Mouse (Mus musculus): ENCODE measurements around the gene Cdc42ep4.

Gene Cdc42ep4

DNA sequence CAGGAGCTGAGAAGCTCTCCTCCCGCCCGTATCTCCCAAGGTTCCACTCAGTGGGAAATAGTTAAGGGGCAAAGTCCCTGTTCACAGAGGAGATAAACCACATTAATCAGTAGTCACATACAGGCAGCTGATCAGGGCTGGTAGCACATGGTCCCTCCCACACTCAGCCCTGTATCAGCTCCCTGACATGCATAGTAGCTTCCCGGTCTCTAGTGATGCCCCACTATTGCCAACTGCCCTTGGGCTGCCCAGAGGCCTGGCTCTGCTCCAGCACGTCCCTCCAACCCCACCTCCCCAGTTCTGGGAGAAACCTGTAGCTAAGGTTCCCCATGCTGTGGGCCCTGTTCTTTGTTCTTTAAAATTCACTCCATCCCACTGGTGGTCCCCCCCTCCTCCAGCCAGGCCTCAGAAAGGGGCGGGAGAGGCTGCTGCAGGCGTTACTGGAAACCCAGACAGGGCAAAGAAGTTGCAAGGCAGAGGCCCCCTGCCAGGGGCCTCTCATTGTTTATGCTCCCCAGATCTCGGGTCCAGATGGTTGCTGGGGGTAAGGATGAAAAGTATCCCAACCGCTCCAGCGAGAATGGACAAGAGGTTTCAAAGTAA is 1.8 kb downstream of the Cdc42ep4 start:
- no peak for DNase-seq (ENCODE audit: low spot score in 2 of 2)

DNA sequence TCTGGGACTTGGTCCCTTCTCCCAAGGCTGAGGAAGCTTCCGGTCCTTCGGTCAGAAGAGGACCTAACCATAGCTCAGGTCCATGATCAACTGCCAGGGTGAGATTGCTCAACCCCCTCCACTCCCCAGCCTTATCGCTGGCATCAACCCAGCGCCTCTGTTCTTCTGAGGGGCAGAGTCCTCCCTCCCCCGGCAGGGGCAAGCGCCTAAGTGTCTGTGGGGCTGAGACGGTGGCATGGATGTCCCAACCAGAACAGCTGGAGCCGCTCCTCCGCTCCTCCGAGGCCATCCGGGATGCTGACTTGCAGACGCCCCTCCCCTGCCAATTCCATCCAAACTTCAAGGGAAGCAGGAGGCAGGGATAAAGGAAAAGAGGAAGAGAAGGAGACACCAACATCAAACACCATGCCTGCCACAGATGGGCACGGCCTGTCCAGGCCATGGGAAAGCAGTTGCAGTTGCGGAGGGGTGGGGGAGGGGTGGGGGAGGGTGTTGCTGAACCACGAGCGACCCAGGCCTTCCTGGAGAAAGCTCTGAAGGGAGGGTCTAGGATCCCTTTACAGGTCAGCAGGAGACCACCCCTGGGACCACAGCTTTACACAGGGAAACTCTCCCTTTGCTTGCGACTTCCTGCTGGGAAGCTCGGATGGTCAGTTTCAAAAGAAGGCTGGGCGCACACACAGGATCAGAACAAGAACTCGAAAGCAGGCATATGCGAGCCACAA is 2.7 kb downstream of the Cdc42ep4 start:
- DNase-seq (ENCODE audit: low spot score in 2 of 2): no peak

DNA sequence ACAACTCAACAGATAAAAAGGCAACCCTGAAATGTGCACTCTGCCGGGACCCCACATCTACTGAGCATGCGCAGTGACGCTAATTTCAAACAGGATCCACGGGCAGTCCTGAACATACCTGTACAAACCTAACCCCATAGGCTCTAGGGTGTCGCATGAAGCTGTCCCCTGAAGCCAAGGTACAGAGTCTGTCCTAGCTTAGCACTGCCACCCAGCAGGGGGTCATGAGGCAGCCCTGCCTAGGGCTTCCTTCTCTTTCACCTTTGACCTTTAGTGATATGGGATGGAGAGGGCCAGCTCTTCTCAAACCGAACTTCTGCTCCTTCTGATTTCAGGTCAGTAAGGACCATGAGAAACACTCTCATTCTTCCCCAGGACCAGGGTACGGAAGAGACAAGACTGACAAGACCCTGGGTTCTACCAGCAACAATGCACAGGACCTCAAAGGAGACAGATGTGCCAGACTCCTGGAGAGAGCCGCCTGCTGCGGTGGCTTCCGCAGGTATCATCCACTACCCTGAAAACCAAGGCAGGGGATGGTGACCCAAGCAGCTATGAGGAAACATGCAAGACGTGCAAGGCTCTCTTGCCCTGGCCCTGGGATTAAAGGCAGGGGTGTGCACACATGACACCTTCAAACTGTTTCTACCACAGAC is 3.8 kb downstream of the Cdc42ep4 start:
- DNase-seq (ENCODE audit: low spot score in 2 of 2): no peak

DNA sequence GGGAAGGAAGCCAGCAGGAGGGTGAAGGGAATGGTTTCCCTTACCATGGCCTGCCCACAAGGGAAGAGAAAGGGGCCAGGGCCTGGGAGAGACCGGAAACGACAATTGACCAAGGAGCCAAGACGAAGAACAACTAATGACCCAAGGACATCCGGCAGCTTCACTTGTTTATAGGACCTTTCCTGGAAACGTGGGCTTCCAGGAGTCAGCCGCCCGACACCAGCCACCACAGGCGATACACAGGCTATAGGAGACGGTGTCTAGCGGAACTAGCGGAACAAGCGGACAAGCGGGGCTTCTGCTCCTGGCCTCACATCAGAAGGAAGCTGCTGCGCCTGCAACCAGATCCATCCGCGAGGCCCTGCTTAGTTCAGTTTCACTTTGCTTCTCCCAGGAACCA is 4.6 kb downstream of the Cdc42ep4 start:
- no peak for DNase-seq (ENCODE audit: low spot score in 2 of 2)

DNA sequence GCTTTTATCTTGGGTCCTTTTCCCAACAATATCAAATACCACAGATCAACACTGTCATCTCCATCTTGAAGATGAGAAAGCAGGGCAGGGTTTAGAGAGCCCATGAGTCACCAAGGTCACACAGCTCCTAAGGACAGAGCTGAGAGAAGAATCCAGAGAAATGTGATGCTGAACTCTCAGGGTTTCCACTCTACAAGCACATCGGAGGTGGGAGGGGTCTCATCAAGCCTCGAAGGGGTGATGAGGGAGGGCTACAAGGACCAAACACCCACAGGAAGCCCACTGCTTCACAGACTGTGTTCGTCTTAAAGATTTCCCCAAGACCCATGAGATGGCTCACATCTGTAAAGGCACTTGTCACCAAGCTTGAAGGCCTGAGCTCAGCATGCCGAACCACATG is 5.7 kb downstream of the Cdc42ep4 start:
- DNase-seq (ENCODE audit: low spot score in 2 of 2): no peak

DNA sequence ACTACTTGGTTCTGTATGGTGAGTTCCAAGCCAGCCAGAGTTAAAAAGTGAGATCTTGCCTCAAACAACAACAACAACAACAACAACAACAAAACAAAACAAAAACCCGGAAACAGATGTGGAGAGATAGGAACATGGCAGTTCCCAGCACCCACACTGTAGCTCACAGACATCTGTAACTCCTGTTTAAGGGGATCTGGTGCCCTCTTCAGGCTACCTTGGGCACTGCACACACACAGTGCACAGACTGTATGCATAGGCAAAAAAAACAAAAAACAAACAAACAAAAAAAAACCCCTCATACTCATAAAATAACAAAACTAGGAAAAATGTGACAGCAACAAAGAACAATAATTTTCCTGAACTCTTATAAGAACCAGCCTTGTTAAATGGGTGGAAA is 8.7 kb downstream of the Cdc42ep4 start:
- DNase-seq (ENCODE audit: low spot score in 2 of 2): no peak

DNA sequence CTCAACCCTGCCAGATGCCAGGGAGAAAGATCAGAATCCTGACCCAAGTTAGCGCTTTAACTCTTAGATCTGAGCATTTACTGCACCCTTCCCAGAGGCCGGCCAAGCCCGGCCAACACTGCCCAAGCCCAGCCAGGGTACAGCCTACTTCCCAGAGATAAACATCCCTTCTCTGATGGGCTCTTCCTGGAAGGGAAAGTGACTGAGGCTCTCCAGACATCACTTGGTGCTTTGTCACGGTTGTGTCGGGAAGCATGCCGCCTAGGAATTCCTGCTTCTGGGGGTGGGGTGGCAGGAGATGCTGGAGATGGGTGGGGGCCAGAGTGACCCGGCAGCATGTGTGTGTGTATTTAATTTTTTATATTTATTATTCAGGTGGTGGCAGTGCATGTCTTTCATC is 11.6 kb downstream of the Cdc42ep4 start:
- no peak for DNase-seq (ENCODE audit: low spot score in 2 of 2)

DNA sequence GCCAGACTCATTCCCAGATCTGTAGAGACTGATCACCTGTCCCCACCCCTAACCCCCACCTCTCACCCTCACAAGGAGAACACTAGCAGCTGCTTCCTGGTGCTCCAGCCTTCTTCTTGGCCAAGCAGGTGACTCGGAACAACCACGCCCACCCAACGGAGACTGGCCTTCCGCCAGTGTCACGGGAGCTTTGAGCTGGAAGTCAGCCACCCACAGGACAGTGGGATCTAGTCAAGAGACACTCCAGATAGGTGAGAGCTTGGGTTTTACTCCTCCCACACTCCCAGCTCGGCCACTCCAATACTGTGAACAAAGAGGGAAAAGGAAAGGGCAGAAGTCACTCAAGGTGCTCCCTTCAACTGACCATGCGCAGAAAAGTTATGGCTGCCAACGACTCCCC is 12.5 kb downstream of the Cdc42ep4 start:
- DNase-seq (ENCODE audit: low spot score in 2 of 2): no peak

DNA sequence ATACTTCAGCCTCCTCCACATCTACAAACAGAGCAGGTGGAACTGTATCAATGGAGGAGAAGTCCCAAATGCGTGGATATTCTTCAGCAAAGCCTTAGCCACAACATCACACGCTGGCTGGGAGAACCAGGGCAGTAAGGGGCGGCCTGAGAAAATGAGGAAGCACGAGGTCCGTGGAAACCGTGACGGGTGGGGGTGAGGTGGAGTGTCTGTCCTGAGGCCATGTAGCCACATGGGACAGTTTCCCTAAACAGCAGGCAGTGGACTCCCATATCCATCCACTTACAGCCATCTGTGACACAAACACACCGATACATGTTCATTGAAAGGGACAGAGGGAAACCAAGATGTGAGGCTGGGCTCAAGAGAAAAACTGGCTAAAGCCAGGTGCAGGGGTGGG is 13.8 kb downstream of the Cdc42ep4 start:
- DNase-seq (ENCODE audit: low spot score in 2 of 2): no peak

DNA sequence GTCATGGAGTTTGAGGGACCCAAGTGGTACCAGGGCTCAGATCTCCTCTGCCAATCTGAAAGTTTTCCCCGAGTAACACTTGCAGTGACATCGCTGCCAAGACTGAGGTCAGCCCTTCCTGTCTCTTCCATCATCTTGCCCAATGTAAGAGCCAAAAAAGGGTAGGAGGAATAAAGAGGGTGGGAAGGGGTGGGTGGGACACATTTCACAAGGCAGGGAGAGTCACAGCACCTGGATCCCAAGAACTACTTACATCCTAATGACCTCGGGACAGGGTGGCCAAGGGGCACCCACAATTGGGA is 14.2 kb downstream of the Cdc42ep4 start:
- DNase-seq (ENCODE audit: low spot score in 2 of 2): no peak

DNA sequence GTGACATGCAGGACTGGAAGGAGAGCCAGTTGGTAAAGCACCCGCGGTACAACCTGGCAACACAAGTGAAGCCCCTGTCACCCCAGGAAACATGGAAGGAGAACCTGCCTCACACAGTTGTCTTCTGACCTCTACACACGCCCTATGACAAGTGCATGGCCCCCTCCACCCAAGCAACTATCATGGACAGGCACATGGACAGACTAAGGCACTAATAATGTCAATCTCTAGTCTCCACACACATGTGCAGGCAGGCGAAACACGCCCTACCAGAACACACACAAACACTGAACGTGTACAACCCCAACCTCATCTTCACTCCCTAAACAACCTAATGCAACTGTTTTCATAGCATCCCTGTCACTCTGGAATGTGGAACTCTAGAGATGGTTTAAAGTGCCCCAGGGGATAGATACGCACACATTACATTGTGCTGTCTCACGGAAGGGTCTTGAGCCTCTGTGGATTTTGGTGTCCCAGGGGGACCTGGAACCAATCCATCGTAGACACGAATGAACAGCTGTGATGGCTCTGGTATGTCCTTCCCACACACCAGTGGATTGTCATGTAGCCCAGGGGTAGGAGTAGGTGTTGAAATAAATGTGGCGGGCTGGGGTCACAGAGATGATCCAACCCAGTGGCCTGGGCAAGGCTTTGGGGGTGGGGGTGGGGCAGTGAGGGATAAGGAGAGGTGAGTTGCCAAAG is 14.7 kb downstream of the Cdc42ep4 start:
- DNase-seq (ENCODE audit: low spot score in 2 of 2): no peak

DNA sequence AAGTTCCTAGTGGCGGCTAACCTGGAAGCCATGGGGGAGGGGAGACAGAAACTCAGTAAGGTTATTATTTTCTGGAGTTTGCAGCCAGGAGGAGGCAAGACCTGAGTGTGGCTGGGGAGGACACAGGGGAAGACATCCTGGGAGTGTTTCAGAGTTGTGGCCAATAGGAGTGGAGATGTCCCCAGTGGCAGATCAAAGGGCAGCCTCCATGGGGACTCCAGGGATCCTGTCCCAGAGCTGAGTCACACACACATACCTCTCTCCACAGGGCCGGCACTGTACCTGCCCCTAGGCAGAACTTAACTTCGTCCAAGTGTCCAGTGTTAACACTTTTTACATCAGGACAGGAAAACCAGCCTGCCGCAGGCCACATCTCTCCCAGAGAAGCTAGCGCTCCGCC is 16.5 kb downstream of the Cdc42ep4 start:
- DNase-seq (ENCODE audit: low spot score in 2 of 2): no peak

DNA sequence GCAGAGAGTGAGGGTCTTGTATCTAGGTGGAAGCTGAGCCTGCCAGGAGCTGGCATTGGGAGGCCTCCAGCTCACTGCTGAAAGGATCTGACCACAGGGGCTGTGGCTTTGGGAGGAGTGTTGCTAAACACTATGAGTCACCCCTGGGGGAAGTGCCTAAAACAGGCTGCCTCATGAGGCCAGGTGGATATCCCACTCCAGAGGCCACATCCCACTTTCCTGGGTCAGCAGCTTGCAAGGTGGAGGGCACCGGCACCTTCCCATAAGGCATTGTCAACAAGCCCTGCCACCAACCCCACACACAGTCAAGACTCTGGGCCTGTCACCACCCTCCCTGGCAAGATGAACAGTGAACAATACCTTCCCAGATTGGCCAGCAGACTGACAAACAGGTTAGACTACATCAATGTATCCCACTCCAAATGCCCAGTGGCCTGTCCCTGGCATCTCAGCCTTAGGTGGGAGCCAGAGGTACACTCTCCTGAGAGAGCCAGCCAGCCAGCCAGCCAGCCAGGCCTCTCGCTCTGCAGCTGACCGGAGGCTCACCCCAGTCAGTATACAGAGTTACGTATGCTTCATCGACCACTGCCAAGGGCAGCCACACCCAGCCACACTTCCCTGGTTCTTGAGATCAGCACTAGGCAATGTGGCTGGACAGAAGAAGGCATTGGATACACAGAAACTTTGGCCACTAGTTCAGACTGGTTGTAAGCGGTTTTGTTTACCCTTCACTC is 17.9 kb downstream of the Cdc42ep4 start:
- no peak for DNase-seq (ENCODE audit: low spot score in 2 of 2)

DNA sequence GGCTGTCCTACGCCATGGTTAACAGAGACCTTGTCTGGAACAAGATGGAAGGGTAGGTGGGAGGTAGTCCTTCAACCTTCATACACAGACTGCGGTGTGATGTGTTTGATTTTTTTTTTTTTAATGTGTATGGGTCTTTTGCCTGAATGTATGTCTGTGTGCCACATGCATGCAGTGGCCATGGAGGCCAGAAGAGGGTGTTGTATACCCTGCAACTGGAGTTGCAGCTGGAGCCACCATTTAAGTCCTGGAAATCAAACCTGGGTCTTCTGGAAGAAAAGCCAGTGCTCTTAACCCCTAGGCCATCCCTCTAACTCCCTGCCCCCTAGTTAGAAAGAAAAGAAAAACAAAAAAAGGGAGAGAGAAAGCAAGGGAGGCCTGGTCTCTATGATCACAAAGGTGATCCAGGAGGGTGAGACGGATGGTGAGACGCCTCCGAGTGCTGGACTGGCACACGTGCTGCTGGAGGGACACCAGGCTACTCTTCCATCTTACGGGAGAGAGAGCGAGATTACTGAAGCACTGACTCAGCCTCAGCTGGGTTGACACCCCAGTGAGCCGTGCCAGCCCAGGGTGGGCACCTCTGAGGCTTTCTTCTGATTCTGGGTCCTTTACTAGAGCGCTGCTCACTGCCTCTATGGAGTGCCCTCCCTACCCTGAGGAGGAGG is 19.6 kb downstream of the Cdc42ep4 start:
- DNase-seq (ENCODE audit: low spot score in 2 of 2): no peak

DNA sequence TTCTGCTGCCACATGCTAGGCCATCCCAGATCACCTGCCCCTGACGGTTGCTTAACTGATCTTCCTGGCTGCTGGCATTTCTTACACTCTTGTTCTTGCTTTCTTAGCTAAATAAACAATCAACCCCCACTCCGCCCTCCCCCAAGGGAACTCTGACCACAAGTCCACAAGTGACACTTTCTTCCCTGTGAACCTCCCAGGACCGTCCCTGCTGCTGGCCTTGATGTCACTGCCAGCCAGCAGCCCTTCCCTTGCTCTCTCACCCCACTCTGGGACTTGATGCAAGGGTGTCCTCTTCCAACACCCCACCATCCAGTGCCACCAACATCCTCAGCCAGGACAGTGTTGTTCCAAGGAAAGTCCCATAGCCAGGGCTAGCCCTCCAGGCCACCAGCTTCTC is 20.8 kb downstream of the Cdc42ep4 start:
- DNase-seq (ENCODE audit: low spot score in 2 of 2): no peak

DNA sequence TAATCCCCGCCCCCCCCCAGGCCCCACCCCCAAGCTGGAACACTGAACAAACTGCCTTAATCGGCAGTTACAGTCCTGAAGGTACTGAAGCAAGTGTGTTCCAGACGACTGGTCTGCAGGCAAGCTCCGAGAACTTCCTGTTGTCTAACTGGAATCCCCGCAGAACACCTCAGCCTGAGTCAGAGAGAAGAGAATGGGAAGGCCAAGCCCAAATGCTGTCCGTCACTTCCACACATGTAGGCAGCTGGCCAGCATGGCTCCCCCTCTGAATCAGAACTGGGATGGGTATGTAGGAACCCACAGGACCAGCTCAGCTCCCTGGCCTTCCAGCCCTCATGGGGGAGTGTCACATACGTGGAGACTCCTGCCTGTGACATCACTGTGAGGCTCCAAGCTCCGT is 21.8 kb downstream of the Cdc42ep4 start:
- DNase-seq (ENCODE audit: low spot score in 2 of 2): no peak

DNA sequence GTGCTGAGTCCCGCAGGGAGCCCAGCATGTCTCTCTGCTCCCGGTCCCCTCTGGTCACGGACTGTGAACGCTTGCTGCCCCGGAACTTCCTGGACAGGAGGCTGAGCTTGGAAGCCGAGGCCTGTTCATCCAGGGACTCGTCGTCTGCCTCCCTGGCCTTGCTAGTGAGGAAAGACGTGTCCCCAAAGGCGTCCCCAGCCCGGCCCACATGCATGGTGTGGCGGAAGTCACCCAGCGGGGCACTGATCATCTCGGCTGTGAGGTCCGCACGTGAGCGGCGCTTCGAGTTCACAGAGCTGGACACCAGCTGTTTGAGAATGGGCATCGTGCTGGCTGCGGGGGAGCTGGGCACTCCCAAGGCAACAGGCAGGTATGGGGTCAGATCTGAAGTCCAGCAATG is 22.4 kb downstream of the Cdc42ep4 start:
- DNase-seq (ENCODE audit: low spot score in 2 of 2): no peak

DNA sequence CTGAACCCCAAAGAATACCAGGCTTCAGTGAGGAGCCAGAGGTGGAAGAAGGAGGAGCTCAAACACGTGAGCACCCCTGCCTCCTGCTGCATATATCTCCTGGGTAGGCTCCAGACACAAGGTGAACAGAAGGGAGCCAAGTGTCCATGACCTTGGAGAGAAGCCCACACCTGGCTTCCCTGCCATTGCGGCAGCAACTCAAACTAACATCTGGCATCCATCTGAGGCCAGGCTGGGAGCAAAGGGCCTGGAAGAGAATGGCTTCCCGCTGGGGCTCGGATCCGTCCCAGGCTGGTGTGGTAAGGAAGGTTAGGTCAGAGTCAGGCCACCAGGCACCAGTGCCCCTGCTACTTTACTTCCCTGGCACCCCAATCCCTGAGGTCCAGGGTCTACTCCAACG is 23.7 kb downstream of the Cdc42ep4 start:
- DNase-seq (ENCODE audit: low spot score in 2 of 2): no peak

DNA sequence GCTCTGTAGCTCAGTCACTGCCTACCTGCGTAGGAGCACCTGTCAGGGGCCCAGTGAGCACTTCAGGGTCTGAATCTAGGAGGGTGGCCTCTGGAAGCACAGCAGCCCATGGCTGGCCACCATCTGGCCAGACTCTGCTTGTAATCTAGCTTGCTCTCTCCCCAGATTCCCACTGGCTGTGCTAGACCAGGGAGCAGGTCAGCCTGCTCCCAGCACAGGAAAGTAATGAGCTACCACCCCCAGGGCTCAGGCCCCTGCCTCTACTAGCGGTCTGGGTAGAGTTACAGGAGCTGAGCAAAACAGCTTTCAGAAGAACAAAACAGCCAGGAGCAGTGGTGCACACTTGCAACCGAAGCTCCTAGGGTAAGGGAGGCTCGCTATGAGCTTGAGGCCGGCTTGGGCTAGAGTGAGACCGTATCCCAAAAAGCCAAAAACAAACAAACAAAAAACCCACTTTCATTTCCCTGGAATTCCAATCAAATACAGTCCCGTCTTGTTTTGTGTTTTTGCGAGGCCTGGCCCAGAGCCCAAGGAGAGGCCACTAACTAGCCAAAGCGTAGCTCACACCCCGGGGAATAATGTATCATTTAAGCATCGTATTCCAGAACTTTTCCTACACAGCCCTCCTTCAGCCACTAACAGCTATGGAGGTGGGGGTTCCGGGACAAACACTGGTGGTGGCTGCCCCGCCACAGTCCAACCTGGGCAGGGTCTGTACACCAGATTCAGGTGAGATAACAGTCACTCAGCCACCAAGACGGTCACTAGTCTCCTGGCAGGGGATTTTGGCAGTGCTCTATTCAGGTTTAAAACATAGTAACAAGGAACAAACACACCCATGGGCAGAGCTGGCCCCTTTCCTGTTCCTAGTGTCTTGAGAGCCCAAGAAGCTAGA is 24.4 kb downstream of the Cdc42ep4 start:
- no peak for DNase-seq (ENCODE audit: low spot score in 2 of 2)

DNA sequence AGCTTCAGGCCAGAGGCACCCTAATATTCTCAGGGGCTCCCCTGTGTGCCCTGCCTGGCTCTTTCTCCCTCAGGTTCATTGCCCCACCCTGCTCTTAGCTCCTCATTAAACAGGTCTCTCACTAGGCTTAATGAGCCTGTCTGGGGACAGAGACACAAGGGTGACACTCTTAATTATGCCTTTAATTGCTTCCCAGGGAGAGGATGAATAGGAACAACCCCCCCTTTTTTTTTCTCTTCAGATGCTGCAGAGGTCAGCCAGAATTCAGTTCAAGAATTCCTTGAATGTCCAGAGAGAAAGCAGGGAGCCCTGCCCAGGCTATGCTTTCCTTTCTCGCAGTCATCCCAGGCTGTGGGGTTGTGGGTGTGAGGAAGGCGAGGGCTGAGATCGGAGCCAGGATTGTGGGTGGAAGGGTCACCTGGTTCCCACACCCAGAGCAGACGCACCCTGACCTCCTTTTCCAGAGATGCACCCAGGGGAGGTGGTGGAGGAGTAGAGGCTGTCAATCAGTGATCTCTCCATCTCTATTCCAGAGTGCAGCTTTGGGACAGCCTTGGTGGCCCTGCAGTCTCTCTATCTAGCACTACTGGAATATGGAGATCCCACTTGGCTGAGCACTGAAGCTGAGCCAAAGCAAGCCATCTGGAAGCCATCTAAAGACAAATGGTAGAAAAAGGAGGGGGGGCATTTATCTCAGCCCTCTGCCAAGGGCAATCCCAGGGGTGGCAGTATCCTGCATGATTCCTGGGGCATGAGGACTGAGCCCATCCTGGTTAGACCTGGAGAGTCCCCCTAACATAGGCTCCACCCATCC is 26.2 kb downstream of the Cdc42ep4 start:
- no peak for DNase-seq (ENCODE audit: low spot score in 2 of 2)

Measured in natural killer cell, adult 2 months (primary cell).